Mouse (Mus musculus) kidney, postnatal 0 days (tissue): ENCODE data around the gene Olfr998. TPM values are rescaled to one million over a fixed set of nuclear protein-coding genes. Genes with fewer than 3 reads are reported as not detected.
"Not testable (repeated sequence)": the region's sequence is repeated elsewhere in the genome, so short reads cannot be mapped to it uniquely, and the experiment has no call there.

Source experiments
- ATAC-seq: fragments of 200-750 bp; cut with Nextera tagmentation; replicated peaks from 2 replicates; pipeline ENCODE4 v1.8.0; 2017; ENCODE audit warnings: low read depth, moderate number of reproducible peaks, moderate TSS enrichment, moderate library complexity; ENCODE audit not compliant: low FRiP score
- DNase-seq: peaks from one replicate; pipeline ENCODE4 v3.0.0-alpha.2; 2016; ENCODE audit warnings: low spot score
- H3K27ac ChIP-seq: fragments of 300-500 bp; sonication (generic); 2 replicates; pipeline ENCODE4 v1.5.1; 2014; ENCODE audit warnings: mild to moderate bottlenecking
- H3K27me3 ChIP-seq: fragments of 300-500 bp; sonication (generic); 2 replicates; pipeline ENCODE4 v1.6.1; 2014; ENCODE audit warnings: low read length, mixed read lengths; ENCODE audit not compliant: insufficient read depth
- H3K36me3 ChIP-seq: fragments of 300-500 bp; sonication (generic); 2 replicates; pipeline ENCODE4 v1.6.1; 2014; ENCODE audit warnings: low read length, mixed read lengths; ENCODE audit not compliant: insufficient read depth
- H3K4me1 ChIP-seq: fragments of 300-500 bp; sonication (generic); replicated peaks from 2 replicates; pipeline ENCODE4 v1.6.1; 2014; ENCODE audit warnings: antibody characterized with exemption, low read length, mixed read lengths; ENCODE audit not compliant: insufficient read depth
- H3K4me2 ChIP-seq: fragments of 300-500 bp; sonication (generic); 2 replicates; pipeline ENCODE4 v1.6.1; 2014; ENCODE audit warnings: mild to moderate bottlenecking, low read length, moderate library complexity, mixed read lengths
- H3K4me3 ChIP-seq: fragments of 300-500 bp; sonication (generic); replicated peaks from 2 replicates; pipeline ENCODE4 v1.5.1; 2014; ENCODE audit warnings: low read depth, low read length
- H3K9ac ChIP-seq: fragments of 300-500 bp; sonication (generic); 2 replicates; pipeline ENCODE4 v1.6.1; 2014; ENCODE audit warnings: low read depth, low read length
- H3K9me3 ChIP-seq: fragments of 300-500 bp; sonication (generic); replicated peaks from 2 replicates; pipeline ENCODE4 v1.6.1; 2016; ENCODE audit warnings: low read length, inconsistent platforms, mixed read lengths
- CTCF ChIP-seq: IDR thresholded peaks from 2 replicates; pipeline ENCODE4 v1.5.1; 2016; ENCODE audit warnings: antibody characterized with exemption, low read depth, mild to moderate bottlenecking, moderate library complexity
- WGBS: fragments of 180-500 bp; shearing (Covaris S2); extraction: QIAGEN DNeasy Blood & Tissue Kit; methylation state at CpG from one replicate; pipeline ENCODE4 v1.1.7; 2014; 5-methylcytosine and 5-hydroxymethylcytosine counted together
- polyA plus RNA-seq: library from polyadenylated mRNA; unstranded; fragments of >200 nt; fragmentation: Nextera tagmentation; extraction: Ambion mirVana; gene quantifications from 2 replicates; pipeline ENCODE4 v1.2.1, GENCODE M21; 2015

The Olfr998 gene
- not detected in 2 replicates for polyA plus RNA-seq

GRCm38 (mm10) chr2:85588648-85589047 lies at the start of gene Olfr998:
Gene Olfr998 (plus strand): TSS chr2:85588948.
- H3K9ac ChIP-seq, ATAC-seq, H3K4me1 ChIP-seq, H3K27ac ChIP-seq, DNase-seq, H3K4me2 ChIP-seq, H3K9me3 ChIP-seq, H3K27me3 ChIP-seq, H3K36me3 ChIP-seq, H3K4me3 ChIP-seq: not testable (repeated sequence)
- 79% methylated on average over 2 of the region's 2 CpGs for WGBS

GRCm38 (mm10) chr2:85554806-85555205 lies 33.9 kb upstream of the Olfr998 start:
- Histone ChIP-seq H3K27ac (no peak overlapping the region), H3K36me3 (no peaks in the 10 kb centered on the region), H3K9ac (no peak overlapping the region), H3K4me1 (no peaks in the 10 kb centered on the region), H3K27me3 (no peaks in the 10 kb centered on the region), H3K4me3 (no peak overlapping the region), H3K9me3 (no peaks in the 10 kb centered on the region), H3K4me2 (no peak overlapping the region)
- 69% methylated on average over 1 of the region's 1 CpGs for WGBS
- DNase-seq (no peak), ATAC-seq (no peak)
- TF ChIP-seq CTCF = no peak

GRCm38 (mm10) chr2:85560226-85560625 lies 28.5 kb upstream of the Olfr998 start:
- no peaks in the 10 kb centered on the region for H3K9me3 ChIP-seq
- H3K27ac ChIP-seq = no peak overlapping the region
- no peaks in the 10 kb centered on the region for H3K4me1 ChIP-seq
- H3K4me3 ChIP-seq = no peak overlapping the region
- no peak overlapping the region for H3K9ac ChIP-seq
- H3K4me2 ChIP-seq = no peak overlapping the region
- no peak for TF ChIP-seq CTCF
- H3K27me3 ChIP-seq = no peaks in the 10 kb centered on the region
- ATAC-seq (no peak), DNase-seq (peak; percentile 11)
- H3K36me3 ChIP-seq = no peaks in the 10 kb centered on the region
- 35% methylated on average over 4 of the region's 4 CpGs for WGBS

GRCm38 (mm10) chr2:85561187-85561586 lies 27.6 kb upstream of the Olfr998 start:
- H3K4me1 ChIP-seq = no peaks in the 10 kb centered on the region
- H3K27me3 ChIP-seq = no peaks in the 10 kb centered on the region
- no peaks in the 10 kb centered on the region for H3K9me3 ChIP-seq
- H3K9ac ChIP-seq = no peak overlapping the region
- no peaks in the 10 kb centered on the region for H3K36me3 ChIP-seq
- H3K4me2 ChIP-seq = no peak overlapping the region
- no peak for ATAC-seq
- no peak overlapping the region for H3K27ac ChIP-seq
- 17% methylated on average over 4 of the region's 4 CpGs for WGBS
- peak; percentile 77 for DNase-seq
- TF ChIP-seq CTCF = peak; percentile 85
- no peak overlapping the region for H3K4me3 ChIP-seq

- Histone ChIP-seq H3K4me1 (no peaks in the 10 kb centered on the region), H3K36me3 (no peaks in the 10 kb centered on the region), H3K4me2 (no peak within 1 kb of the TSS), H3K4me3 (no peak within 1 kb of the TSS), H3K27ac (no peak within 1 kb of the TSS), H3K9me3 (no peaks in the 10 kb centered on the region), H3K9ac (no peak within 1 kb of the TSS), H3K27me3 (no peaks in the 10 kb centered on the region)
- DNase-seq (no peak), ATAC-seq (no peak)
- TF ChIP-seq CTCF = no peak
Observed at GRCm38 (mm10) chr2:85578915-85579314, 9.8 kb upstream of the Olfr998 start, which contains the start of gene Olfr996. Gene Olfr996 (plus strand): TSS chr2:85579215.

- 67% methylated on average over 1 of the region's 1 CpGs for WGBS
- H3K4me3 ChIP-seq = no peak within 1 kb of the TSS
- H3K9me3 ChIP-seq = no peaks in the 10 kb centered on the region
- H3K27ac ChIP-seq = no peak within 1 kb of the TSS
- no peak within 1 kb of the TSS for H3K9ac ChIP-seq
- H3K36me3 ChIP-seq = no peaks in the 10 kb centered on the region
- no peaks in the 10 kb centered on the region for H3K27me3 ChIP-seq
- H3K4me2 ChIP-seq = no peak within 1 kb of the TSS
- no peak for ATAC-seq
- H3K4me1 ChIP-seq = no peaks in the 10 kb centered on the region
- no peak for DNase-seq
- no peak for TF ChIP-seq CTCF
Observed at GRCm38 (mm10) chr2:85611803-85612202, 23.1 kb downstream of the Olfr998 start, which contains the start of gene Olfr1000. Gene Olfr1000 (minus strand): TSS chr2:85611903.

Other genes with a start within 250 kb of the Olfr998 start
- gene Olfr987, start 249.6 kb upstream of the Olfr998 start, polyA plus RNA-seq = not detected in 2 replicates
- not detected in 2 replicates for gene Olfr988, start 225.7 kb upstream of the Olfr998 start, polyA plus RNA-seq
- gene Olfr992, start 179.5 kb upstream of the Olfr998 start, polyA plus RNA-seq = not detected in 2 replicates
- not detected in 2 replicates for gene Olfr993, start 174.1 kb upstream of the Olfr998 start, polyA plus RNA-seq
- gene Olfr994, start 152.5 kb upstream of the Olfr998 start, polyA plus RNA-seq = not detected in 2 replicates
- gene Olfr995, start 145.3 kb upstream of the Olfr998 start, polyA plus RNA-seq = not detected in 2 replicates
- not detected in 2 replicates for gene 4833423E24Rik, start 69.9 kb upstream of the Olfr998 start, polyA plus RNA-seq
- gene Olfr996, start 9.7 kb upstream of the Olfr998 start, polyA plus RNA-seq = not detected in 2 replicates
- not detected in 2 replicates for gene Olfr1000, start 23.0 kb downstream of the Olfr998 start, polyA plus RNA-seq
- gene Olfr1002, start 61.8 kb downstream of the Olfr998 start, polyA plus RNA-seq = not detected in 2 replicates
- gene Olfr154, start 75.5 kb downstream of the Olfr998 start, polyA plus RNA-seq = not detected in 2 replicates
- not detected in 2 replicates for gene Olfr1006, start 89.8 kb downstream of the Olfr998 start, polyA plus RNA-seq
- not detected in 2 replicates for gene Olfr1008, start 100.5 kb downstream of the Olfr998 start, polyA plus RNA-seq
- gene Olfr1009, start 126.5 kb downstream of the Olfr998 start, polyA plus RNA-seq = not detected in 2 replicates
- not detected in 2 replicates for gene Olfr1012, start 173.8 kb downstream of the Olfr998 start, polyA plus RNA-seq
- not detected in 2 replicates for gene Olfr1013, start 178.2 kb downstream of the Olfr998 start, polyA plus RNA-seq
- gene Olfr1014, start 183.8 kb downstream of the Olfr998 start, polyA plus RNA-seq = not detected in 2 replicates
- not detected in 2 replicates for gene Olfr1015, start 193.1 kb downstream of the Olfr998 start, polyA plus RNA-seq
- gene Olfr1016, start 213.6 kb downstream of the Olfr998 start, polyA plus RNA-seq = not detected in 2 replicates
- gene Olfr1018, start 229.5 kb downstream of the Olfr998 start, polyA plus RNA-seq = not detected in 2 replicates